Mouse (Mus musculus): ENCODE measurements at regions not wholly inside any gene's neighbourhood (a gene's known extent, or its start where the extent isn't known, plus 50 kb on each side); places are given as distances from the start of the nearest gene placed in this dataset.
"Not testable (repeated sequence)": the region's sequence is repeated elsewhere in the genome, so short reads cannot be mapped to it uniquely, and the experiment has no call there.

DNA sequence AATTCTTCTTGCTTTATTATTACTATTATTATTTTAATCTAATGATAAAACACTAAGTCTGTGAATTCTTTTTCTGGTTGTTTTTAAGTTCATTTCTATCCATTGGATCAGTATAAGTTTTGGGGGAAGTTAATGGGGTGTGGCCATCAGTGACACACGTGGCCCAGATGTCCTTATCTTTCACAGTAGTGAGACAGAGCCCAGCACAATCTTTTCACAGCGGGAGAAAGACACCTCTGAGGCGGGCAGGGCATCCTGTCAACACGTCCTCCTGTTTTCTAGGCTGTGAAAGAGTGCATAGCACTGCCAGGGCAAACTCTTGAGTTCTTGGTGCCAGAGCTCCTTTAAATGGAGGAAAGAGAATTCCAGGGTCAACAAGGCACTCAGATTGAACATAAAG lies 162.1 kb downstream of the Ifng start:
- no peak for DNase-seq (ENCODE audit: low read depth, low spot score)

DNA sequence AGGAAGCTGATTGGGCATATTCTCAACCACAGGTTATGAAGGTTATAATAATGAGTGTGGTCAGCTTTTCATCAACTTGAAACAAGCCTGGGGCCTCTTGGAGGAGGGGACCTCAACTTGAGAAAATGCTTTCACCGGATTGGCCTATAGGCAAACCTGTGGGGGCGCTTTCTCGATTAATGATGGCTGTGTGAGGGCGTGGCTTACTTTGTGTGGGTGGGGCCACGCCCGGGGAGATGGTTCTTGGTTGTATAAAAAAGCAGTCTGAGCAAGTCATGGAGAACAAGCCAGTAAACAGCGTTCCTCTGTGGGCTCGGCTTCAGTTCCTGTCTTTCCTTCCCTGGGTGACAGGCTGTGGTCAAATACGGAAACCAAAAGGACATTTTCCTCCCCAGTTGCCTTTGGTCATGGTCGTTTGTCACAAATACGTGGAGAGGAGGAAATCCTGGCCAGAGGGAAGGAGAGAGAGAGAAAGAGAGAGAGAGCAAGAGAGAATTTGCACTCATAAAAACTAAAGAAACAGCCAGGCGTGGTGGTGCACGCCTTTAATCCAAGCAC lies 163.1 kb downstream of the Ifng start:
- peak; percentile 27 for DNase-seq (ENCODE audit: low read depth, low spot score)

DNA sequence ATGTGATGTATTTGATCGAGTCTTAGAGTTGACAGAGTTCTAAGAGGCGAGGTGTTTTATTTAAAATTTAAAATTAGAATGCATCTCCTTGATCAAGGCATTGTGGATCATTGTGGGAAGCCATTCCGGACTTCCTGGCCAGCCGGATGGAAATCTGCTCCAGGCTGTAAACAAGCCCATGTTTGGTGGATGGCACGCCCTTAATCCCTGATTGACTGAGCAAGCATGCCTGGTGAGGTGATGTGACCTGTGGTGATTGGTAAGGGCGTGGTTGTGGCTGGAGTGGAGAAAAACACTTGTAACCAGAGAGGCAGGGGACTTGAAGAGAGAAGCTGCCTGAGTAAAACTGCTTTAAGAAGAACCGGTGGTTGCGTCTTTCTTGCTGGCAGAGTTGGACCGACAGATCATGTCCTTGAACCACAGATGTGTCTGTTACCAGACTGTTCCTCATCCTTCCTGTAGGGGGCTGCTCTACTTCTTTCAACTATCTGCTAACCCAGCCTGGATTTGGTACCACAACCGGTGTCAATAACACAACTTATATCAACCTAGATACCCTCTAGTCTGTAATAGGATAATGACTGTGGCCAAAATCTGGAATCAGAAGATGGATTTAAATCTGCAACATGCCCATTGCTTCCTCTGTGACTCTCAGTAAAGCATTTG lies 164.4 kb downstream of the Ifng start:
- peak; percentile 58 for DNase-seq (ENCODE audit: low read depth, low spot score)

DNA sequence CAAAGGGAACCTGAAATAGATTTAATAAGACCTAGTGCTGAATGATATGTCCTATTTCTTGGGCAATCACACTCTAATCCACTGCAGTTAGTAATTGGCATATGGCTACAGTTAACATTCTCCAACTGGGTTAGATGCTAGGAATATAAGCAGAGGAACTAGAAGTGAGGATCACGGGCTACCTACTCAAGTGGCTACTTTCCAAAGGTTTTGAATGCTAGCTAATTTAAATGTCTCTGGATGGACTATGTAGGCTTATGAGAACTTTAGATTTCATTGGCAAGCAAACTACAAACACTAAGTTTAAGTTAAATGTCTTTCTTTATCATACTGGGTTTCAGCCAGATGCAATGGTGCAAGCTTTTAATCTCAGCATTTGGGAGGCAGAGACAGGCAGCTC lies 166.6 kb downstream of the Ifng start:
- no peak for DNase-seq (ENCODE audit: low read depth, low spot score)

DNA sequence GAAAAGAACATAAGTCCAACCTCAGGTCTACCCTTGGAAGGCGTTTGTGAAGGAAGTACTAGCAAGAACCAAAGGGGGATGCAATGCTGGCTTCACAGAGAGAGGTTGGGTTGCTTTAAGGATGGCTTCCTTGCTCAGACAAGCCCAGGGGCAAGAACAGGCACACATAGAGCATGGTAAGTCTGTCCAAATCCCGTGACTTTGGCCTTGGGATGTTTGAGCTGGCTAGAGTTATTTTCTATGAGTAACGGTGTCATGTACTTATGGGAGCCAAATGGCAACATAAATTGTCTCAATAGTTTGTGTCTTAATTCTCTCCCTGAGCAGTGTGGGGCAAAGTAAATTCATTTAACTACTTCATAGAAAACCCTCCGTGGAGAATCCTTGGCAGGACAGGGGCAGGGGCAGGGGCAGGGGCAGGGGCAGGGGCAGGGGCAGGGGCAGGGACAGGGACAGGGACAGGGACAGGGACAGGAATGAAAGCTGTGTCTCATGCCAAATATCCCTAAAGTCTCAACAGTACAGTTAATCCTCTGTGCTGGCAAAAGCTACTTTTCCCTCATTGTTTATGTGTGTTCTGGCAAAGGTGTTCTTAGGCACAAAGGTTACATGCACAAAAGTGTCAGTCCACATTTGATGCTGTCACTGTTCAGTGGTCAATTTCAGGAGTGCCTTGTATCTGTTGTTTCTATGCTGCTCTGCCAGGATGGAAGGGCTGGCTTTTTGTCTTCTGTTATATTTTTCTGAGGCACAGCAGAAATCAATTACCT lies 167.7 kb downstream of the Ifng start:
- no peak for DNase-seq (ENCODE audit: low read depth, low spot score)

DNA sequence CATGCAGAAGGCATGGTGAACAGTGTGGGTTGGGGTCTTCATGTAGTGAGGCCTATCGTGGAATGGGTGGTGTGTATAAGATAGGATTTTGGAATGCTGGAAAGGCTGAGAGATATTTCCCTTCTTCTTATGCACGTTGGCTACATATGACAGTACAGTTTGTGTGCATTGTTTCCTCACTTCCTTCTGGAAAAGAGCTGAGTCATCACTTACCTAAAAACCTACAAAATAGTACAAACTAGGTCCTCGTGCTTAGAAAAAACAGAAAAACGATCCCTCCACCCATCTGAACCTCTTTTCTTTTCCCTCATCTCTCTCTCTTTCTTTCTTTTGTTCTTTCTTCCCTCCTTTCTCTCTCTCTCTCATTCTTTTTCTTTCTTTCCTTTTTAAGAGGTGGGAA lies 168.3 kb downstream of the Ifng start:
- DNase-seq (ENCODE audit: low read depth, low spot score): no peak

DNA sequence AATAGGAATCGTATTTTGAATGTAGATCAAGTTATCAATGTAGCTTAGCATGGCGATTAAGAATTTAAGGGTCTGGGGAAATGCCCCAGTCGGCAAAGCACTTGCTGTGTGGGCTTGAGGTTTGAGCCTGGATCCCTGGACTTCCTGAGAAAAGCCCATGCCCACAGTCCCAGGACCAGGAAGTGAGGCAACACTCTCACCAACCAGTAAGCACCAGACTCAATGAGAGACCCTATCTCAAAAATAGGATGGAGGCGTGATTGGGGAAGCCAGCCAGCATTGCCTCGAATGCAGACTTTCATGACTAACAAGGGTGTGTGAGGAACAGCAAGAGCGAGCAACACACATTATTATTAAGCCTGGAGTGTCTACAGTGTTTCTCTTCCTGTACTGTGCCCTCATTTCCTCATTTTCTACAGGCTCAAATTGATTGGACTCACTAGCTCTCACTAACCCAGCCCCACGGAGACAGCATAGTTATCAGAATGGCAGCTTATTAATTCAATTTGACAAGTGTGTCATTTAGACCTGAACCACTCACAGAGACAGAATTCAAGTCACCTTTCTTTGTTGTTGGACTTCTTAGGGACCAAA lies 170.1 kb downstream of the Ifng start:
- DNase-seq (ENCODE audit: low read depth, low spot score): no peak

DNA sequence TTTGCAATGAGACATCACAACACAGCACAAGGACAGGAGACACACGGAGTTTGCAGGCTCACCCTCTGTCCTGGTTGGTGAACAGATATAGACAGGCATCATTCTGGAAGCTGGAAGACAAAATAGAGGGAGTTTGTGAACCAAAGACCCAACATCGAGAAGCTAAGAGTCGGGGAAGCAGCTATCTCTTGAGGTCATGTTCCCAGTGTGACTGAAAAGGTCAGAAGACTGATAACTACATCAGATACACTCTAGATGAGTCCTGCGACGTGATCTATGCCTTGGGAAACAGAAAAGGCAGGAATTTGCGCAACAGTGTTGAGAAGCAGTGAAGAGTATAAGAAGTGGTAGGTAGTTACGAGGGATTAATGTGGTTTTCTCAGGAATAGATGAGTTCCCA lies 171.2 kb downstream of the Ifng start:
- no peak for DNase-seq (ENCODE audit: low read depth, low spot score)

DNA sequence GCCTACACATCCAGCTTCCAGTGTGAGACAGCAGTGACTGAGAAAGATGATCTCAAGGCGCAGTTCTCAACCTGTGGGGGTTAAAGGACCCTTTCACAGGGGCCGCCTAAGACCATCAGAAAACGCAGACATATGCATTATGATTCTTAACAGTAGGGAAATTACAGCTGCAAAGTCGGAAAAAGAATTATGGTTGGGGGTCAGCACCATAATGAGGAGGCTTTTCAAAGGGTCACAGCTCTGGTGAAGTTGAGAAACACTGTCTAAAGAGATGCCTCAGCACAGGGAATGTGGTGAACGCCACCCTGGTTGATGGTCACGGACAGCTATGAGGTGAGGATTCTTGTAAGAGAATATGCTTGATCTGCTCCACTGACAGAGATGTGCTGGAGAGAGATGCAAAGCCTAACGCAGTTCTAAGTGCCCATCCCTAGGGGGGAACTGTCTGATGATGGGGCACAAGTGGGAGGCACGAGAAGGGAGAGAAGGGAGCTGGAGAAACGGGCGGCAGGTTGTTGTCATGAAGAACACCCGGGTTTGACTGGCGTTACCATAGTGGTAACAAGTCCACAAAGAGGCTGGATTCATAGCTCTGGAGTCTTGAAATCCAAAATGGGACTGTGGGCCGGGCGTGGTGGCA lies 172.3 kb downstream of the Ifng start:
- DNase-seq (ENCODE audit: low read depth, low spot score): no peak

DNA sequence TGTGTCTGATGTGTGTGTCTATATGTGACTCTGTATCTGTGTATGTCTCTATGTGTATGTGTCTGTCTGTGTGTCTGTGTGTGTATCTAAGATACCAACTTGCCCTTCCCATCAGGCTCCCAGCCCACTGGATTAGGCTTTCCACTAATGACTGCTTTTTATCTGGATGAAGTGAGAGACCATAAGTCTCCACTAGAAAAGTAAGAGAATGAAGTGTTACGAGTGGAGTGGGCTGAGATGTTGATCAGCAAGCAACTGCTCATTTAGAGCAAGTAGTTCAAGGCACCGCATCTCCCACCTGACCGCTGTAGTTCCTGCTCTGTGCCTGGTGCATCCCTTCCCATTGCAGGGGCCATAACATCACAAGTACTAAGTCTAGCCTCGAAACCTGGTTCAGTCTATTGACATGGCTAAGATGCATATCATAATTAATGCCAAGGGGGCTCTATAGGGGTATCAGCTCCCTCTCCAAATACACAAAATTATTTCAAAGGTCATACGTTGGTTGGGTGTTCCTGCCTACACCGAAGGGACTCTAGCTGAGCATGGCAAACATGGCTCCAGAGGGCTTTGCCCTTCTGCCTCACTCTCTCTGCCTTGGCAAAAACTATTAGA lies 173.5 kb downstream of the Ifng start:
- DNase-seq (ENCODE audit: low read depth, low spot score): no peak

DNA sequence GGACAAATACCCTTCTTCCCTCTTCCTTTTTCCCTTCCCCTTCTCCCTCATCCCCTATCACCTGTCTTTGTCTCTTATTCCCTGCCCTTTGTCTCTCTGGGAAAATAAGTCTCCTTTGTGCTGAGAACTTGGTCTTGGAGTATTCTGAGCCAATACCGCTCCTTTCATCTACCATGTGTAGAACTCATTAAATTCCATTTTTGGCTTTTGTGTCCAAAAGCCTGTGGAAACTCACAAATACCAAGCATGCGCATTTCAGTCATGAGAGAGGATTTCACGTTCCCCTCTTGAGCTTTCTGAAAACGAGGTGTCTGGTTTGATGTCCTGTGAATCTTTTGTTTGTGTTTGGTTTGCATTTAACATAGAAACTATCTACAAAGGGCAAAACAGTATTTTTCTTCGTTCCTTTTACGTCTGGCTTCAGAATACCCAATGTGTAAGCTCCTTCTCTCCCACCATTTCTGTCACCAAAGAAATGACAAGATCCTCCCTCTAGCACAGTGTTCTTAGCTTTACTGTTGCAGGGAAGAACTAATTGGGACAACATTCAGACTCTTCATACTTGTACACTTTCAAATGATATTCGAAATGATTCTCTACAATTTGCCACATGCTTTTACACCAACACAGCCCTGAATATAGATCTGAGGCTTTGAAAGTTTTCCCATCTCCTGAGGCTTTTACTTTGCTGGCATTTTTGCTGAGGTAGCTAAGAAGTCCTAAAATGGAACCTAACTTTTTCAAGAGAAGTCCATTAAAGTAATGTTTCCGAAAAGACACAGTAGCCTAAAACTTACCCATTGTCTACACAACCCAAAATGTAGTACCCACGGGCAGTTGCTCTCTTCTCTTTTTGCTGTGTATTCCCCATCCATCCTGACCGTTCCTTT lies 174.5 kb downstream of the Ifng start:
- no peak for DNase-seq (ENCODE audit: low read depth, low spot score)

DNA sequence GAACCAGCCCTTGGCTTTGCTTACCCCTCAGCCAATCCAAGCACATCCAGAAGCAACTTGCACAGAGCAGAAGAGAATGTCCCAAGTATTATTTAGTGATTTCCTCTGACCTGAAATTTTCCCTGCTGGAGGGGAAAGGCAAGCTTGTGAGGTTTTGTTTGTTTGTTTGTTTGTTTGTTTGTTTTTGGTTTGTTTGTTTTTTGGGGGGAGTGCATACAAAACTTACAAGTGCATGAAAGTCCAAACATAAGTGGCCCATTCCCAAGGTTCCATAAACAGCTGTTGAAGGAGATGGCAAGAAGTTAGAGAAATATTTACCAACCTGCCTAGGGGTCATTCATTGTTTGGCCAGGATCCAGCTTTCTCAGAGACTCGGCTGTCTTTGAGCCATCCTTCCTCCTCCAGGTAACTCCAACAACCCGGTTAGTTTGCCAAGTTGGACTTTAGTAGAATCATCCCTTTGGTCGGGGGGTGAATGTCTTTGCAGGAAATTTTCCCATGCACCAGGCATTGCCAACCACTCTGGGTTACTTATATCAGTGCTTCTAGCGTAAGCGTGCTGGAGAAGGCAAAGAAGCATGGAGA lies 175.3 kb downstream of the Ifng start:
- no peak for DNase-seq (ENCODE audit: low read depth, low spot score)

DNA sequence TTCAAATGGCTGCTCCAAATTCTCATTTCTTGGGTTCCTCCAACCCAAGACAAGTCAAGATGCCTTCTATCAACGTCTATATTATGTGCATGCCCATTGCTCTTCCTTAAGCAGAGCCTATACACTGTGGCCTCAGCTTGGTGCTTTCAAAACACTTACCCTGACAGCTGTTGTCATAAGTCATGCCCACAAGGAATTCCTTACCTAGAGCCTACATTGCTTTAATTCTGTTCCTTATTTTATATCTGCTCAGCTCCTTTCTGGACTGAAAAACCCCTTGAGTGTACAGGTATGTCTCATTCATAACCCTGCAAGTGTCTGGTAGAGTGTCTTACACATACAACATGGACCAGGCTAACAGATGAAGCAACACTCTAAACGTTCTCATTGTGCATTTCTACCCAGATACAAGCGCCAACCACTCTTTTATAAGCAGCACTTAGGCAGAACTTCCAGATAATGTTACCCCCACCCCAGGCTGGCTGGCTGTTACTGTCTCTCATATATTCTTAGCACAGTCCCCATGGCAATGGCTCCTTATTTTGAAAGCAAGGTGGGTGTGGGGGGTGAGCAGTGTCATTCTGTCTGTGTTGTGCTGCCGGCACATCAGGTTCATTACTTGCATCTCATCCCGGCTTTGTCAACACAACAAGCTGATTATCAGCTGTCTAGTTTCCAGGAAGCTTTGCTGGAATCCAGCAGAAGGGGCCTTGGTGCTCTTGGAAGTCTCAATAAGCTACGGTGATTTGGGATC lies 176.6 kb downstream of the Ifng start:
- no peak for DNase-seq (ENCODE audit: low read depth, low spot score)

DNA sequence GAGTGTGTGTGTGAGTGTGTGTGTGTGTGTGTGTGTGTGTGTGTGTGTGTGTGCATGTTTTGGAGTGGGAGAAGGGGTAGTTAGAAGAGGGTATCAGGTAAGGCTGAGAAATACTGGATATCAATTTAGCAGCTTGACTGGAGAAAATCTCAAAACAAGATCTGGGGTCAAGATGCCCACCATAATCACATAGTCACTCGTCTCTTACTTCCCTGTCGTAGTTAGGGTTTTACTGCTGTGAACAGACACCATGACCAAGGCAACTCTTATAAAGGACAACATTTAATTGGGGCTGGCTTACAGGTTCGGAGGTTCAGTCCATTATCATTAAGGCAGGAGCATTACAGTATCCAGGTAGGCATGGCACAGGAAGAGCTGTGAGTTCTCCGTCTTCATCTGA lies 177.4 kb downstream of the Ifng start:
- not testable (repeated sequence) for DNase-seq (ENCODE audit: low read depth, low spot score)

DNA sequence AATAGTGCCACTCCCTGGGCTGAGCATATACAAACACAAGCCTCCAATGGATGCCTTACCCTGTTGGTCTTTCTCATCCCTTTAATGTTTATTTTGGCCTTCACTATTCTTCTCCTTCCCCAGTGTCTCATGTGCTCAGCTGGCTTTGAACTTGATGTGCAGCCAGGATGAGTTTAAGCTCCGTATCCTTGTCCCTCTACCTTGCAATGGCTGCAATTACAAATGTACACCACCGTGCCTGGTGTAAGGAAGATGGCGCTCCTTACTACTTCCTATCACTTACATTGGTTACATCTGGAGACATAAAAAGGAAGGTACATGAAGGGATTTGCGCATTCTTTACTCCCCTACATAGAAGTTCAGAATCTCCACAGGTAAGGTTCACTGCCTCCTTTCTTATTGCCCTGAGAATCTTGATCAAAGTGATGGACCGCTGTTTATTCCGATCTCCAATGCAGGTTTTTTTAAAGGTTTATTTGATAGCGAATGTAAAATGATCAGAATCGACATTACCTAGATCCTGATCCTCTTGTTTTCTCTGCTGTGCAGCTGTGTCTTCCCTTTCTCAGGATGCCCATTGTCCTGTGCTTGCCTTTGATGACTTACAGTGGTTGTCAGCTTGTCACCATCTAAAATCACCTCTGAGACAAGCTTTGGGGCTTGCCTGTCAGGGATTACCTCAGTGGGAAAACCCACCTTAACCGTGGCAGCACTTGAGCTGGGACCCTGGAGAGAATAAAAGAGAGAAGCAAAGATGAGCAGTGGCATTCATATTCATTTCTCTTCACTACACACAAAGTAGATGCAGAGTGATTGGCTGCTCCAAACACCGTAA lies 178.1 kb downstream of the Ifng start:
- DNase-seq (ENCODE audit: low read depth, low spot score): no peak

DNA sequence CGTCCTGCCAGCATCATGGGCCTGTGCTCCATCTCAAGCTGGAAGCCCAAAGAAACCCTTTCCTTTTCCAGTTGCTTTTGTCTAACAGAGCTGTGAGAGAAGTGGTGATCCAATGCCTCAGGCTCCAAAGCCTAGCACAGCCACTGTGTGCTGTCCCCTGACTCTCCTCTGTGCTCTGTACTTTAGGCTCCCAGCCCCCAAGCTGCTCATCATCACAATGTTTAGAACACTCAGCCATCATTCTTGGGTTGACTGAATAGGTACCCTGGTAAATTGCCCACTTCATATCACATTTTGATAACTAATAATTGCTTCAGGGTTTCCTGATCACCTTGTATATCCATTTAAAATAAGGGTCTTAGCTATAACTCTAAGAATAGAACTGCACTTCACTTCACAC lies 178.8 kb downstream of the Ifng start:
- no peak for DNase-seq (ENCODE audit: low read depth, low spot score)

DNA sequence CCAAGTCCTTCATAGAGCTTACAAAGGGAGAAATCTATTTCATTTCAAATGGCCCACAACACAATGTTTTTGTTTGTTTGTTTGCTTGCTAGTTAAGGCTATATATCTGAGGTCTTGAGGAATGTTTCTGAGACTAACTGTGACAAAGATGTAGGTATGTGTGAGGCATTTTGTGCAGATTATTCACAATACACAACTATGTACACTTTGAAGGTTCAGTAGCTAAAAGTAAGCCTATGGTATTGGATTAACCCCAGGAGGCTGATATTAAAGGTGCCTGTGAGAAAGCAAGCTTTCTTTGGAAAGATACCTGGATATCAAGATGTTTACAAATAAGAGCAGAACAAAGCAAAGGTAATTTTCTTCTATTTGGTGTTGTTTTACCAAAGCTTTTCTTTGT lies 179.8 kb downstream of the Ifng start:
- DNase-seq (ENCODE audit: low read depth, low spot score): no peak

DNA sequence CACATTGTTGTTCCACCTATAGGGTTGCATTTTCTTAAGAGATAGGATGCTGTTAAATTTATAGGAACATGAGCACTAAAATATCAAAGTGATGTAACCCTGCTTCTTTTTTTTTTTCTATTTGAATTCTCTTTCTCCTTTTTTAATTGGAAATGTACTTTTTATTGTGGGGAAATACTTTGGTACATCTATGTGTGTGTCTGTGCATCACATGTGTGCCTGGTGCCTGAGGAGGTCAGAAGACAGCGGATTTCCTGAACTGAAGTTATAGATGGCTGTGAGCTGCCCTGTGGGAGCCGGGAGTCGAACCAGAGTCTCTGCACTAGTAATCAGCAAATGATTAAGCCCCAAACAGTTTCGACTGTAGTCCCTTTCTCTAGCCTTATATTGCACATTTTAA lies 180.7 kb downstream of the Ifng start:
- DNase-seq (ENCODE audit: low read depth, low spot score): no peak

DNA sequence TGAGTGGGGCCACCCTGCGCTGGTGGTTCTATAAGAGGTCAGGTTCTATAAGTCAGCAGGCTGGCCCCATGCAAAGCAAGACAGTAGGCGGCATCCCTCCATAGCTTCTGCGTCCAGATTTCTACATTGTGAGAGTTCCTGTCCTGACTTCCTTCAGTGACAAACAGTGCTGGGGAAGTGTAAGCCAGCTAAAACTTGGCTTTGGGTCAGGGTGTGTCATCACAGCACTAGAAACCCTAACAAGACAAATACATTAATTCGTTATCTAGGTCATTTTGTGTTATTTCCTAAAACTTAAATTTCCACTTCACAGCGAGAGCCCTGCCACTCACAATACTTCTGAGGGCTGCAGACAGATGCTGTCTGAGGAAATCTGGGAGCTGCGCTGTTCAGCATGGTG lies 181.3 kb downstream of the Ifng start:
- no peak for DNase-seq (ENCODE audit: low read depth, low spot score)
